In the genomic region with DNA sequence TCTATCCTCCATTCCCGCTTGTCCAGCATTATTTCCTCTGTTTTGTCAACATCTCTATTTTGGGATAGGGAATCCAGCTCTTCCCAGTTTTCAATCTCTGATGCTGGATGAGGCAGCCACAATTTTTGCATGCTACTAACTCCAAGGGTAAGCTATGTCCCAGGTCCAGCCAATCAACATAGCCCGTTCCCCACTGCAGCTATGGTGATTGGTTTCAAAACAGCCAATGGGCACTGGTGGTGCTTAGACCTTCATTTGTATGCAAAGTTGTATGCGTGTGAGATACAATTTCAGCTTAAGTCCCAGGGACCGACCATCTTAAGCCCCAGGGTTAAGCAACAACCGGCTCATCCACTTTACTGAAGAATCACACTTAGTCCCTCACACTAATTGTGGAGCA, we compare ENCODE assay signal across 30 mouse cellular contexts. TPM values are rescaled to one million over a fixed set of nuclear protein-coding genes. Genes with fewer than 3 reads are reported as not detected.
DNase-seq lines count a peak whose midpoint lies in the region; ATAC-seq lines count a peak whose summit lies in the region.
"Had no signal": no experiment of that assay in that cellular context is flagged by ENCODE, and none has a peak within 500 bp of the region (broad histone marks: within the 10 kb centered on the region; RNA-seq: fewer than 3 reads in every experiment).

No protein-coding gene starts in this region.

- no peak for ATAC-seq in embryonic facial prominence, embryonic 11.5 days (replicated peaks; ENCODE audit: insufficient number of reproducible peaks, low FRiP score, low TSS enrichment, low read depth)
- 0 out of 2 replicates have a peak, but pooled peaks have one; percentile 55 for ATAC-seq in midbrain, embryonic 11.5 days (ENCODE audit: low FRiP score)
- ATAC-seq in midbrain, embryonic 16.5 days, result no peak
- peak; percentile 57; the same call in 1 of the 2 replicates for ATAC-seq in embryonic facial prominence, embryonic 14.5 days (ENCODE audit: low read depth)
- ATAC-seq: CD4-positive, CD25-positive, alpha-beta regulatory T cell, adult 4 months; forebrain, embryonic 15.5 days; intestine, postnatal 0 days had no signal

- no peaks in the 10 kb centered on the region for H3K36me3 ChIP-seq in embryonic facial prominence, embryonic 11.5 days (replicated peaks; ENCODE audit: control insufficient read depth, insufficient read depth, low read depth, low read length)
- H3K36me3 ChIP-seq in embryonic facial prominence, embryonic 10.5 days (replicated peaks), result no peaks in the 10 kb centered on the region
- H3K36me3 ChIP-seq in midbrain, embryonic 11.5 days (ENCODE audit: control insufficient read depth, insufficient read depth, low read length), result no peaks in the 10 kb centered on the region
- no peaks in the 10 kb centered on the region for H3K36me3 ChIP-seq in midbrain, embryonic 16.5 days (ENCODE audit: control insufficient read depth, insufficient read depth, low read length)
- no peaks in the 10 kb centered on the region for H3K36me3 ChIP-seq in embryonic facial prominence, embryonic 14.5 days (ENCODE audit: control insufficient read depth, insufficient read depth, low read length)
- H3K36me3 ChIP-seq: forebrain, embryonic 15.5 days; hindbrain, embryonic 15.5 days; lung, embryonic 15.5 days; neural tube, embryonic 13.5 days had no signal

- H3K9me3 ChIP-seq in embryonic facial prominence, embryonic 11.5 days (replicated peaks; ENCODE audit: control insufficient read depth, low read length), result no peaks in the 10 kb centered on the region
- no peaks in the 10 kb centered on the region for H3K9me3 ChIP-seq in embryonic facial prominence, embryonic 10.5 days
- no peaks in the 10 kb centered on the region for H3K9me3 ChIP-seq in midbrain, embryonic 11.5 days (ENCODE audit: control insufficient read depth, low read length)
- no peaks in the 10 kb centered on the region for H3K9me3 ChIP-seq in midbrain, embryonic 16.5 days (replicated peaks; ENCODE audit: control insufficient read depth, low read length, poor library complexity, severe bottlenecking)
- no peaks in the 10 kb centered on the region for H3K9me3 ChIP-seq in embryonic facial prominence, embryonic 14.5 days (ENCODE audit: control insufficient read depth, low read length)
- H3K9me3 ChIP-seq: forebrain, embryonic 15.5 days; hindbrain, embryonic 15.5 days; lung, embryonic 15.5 days; neural tube, embryonic 13.5 days had no signal

- no peaks in the 10 kb centered on the region for H3K4me1 ChIP-seq in embryonic facial prominence, embryonic 11.5 days (ENCODE audit: control insufficient read depth, insufficient read depth, low read length)
- H3K4me1 ChIP-seq in embryonic facial prominence, embryonic 10.5 days, result peaks cover 3% of the 10 kb centered on the region; the same call in 1 of the 2 replicates
- H3K4me1 ChIP-seq in midbrain, embryonic 11.5 days (ENCODE audit: control insufficient read depth, insufficient read depth, low read length), result no peaks in the 10 kb centered on the region; the same call in 1 of the 2 replicates
- no peaks in the 10 kb centered on the region for H3K4me1 ChIP-seq in midbrain, embryonic 16.5 days (ENCODE audit: control insufficient read depth, insufficient read depth, low read length)
- no peaks in the 10 kb centered on the region for H3K4me1 ChIP-seq in embryonic facial prominence, embryonic 14.5 days (ENCODE audit: control insufficient read depth, insufficient read depth, low read length)
- H3K4me1 ChIP-seq: forebrain, embryonic 15.5 days; hindbrain, embryonic 15.5 days; lung, embryonic 15.5 days had no signal

- no peak overlapping the region for H3K9ac ChIP-seq in embryonic facial prominence, embryonic 11.5 days (replicated peaks; ENCODE audit: low read length)
- H3K9ac ChIP-seq in midbrain, embryonic 11.5 days (ENCODE audit: low read length), result no peak overlapping the region
- H3K9ac ChIP-seq in midbrain, embryonic 16.5 days (ENCODE audit: low read depth, low read length), result no peak overlapping the region
- no peak overlapping the region for H3K9ac ChIP-seq in embryonic facial prominence, embryonic 14.5 days (ENCODE audit: low read depth, low read length)
- H3K9ac ChIP-seq: forebrain, embryonic 15.5 days; hindbrain, embryonic 15.5 days; liver, embryonic 14.5 days; lung, embryonic 15.5 days; neural tube, embryonic 13.5 days had no signal

- H3K4me3 ChIP-seq in embryonic facial prominence, embryonic 11.5 days (ENCODE audit: low read depth, low read length), result no peak overlapping the region
- no peak overlapping the region for H3K4me3 ChIP-seq in embryonic facial prominence, embryonic 10.5 days
- H3K4me3 ChIP-seq in midbrain, embryonic 11.5 days (ENCODE audit: low read depth, low read length), result no peak overlapping the region
- no peak overlapping the region for H3K4me3 ChIP-seq in midbrain, embryonic 16.5 days (ENCODE audit: low read depth, low read length)
- H3K4me3 ChIP-seq in embryonic facial prominence, embryonic 14.5 days (ENCODE audit: low read depth, low read length), result no peak overlapping the region
- H3K4me3 ChIP-seq: erythroblast, embryonic 14.5 days; forebrain, embryonic 15.5 days; hindbrain, embryonic 15.5 days; lung, embryonic 15.5 days; neural tube, embryonic 13.5 days had no signal

- no peaks in the 10 kb centered on the region for H3K27me3 ChIP-seq in embryonic facial prominence, embryonic 11.5 days (ENCODE audit: control insufficient read depth, insufficient read depth, low read length)
- H3K27me3 ChIP-seq in embryonic facial prominence, embryonic 10.5 days (replicated peaks; ENCODE audit: low read depth, poor library complexity, severe bottlenecking), result no peaks in the 10 kb centered on the region
- H3K27me3 ChIP-seq in midbrain, embryonic 11.5 days (ENCODE audit: control insufficient read depth, insufficient read depth, low read length), result no peaks in the 10 kb centered on the region
- H3K27me3 ChIP-seq in midbrain, embryonic 16.5 days (ENCODE audit: control insufficient read depth, insufficient read depth, low read depth, low read length), result no peaks in the 10 kb centered on the region
- H3K27me3 ChIP-seq in embryonic facial prominence, embryonic 14.5 days (replicated peaks; ENCODE audit: control insufficient read depth, insufficient read depth, low read length), result no peaks in the 10 kb centered on the region
- H3K27me3 ChIP-seq: forebrain, embryonic 15.5 days; hindbrain, embryonic 15.5 days; lung, embryonic 15.5 days; neural tube, embryonic 13.5 days had no signal

- peak; percentile 21 for DNase-seq in embryonic facial prominence, embryonic 11.5 days (ENCODE audit: low spot score)
- no peak for DNase-seq in embryonic facial prominence, embryonic 10.5 days (ENCODE audit: low spot score)
- no peak for DNase-seq in midbrain, embryonic 11.5 days (ENCODE audit: low spot score, missing footprints)
- DNase-seq in ES-CJ7 (ENCODE audit: low read depth, low spot score), result peak; percentile 73
- peak; percentile 43 for DNase-seq in embryonic facial prominence, embryonic 14.5 days (ENCODE audit: low spot score)
- DNase-seq in adrenal gland, adult 8-10 months, result no peak
- no peak for DNase-seq in frontal cortex, postnatal 25 days (ENCODE audit: low spot score in 2 of 2)
- DNase-seq: adrenal gland, postnatal 25 days; cerebellum, adult 11-12 months; cerebellum, postnatal 25 days; gastrocnemius, postnatal 36 days; heart, postnatal 10 days; right cerebral cortex, postnatal 14 days; spleen, adult 18-20 months had no signal

- no peak overlapping the region for H3K27ac ChIP-seq in embryonic facial prominence, embryonic 11.5 days (replicated peaks; ENCODE audit: low read depth, low read length)
- H3K27ac ChIP-seq in embryonic facial prominence, embryonic 10.5 days (replicated peaks), result no peak overlapping the region
- H3K27ac ChIP-seq in midbrain, embryonic 11.5 days (ENCODE audit: low read depth, low read length), result no peak overlapping the region
- H3K27ac ChIP-seq in midbrain, embryonic 16.5 days (ENCODE audit: low read length), result no peak overlapping the region
- H3K27ac ChIP-seq in embryonic facial prominence, embryonic 14.5 days (replicated peaks; ENCODE audit: low read depth, low read length), result no peak overlapping the region
- H3K27ac ChIP-seq: forebrain, embryonic 15.5 days; hindbrain, embryonic 15.5 days; kidney, postnatal 0 days; liver, embryonic 14.5 days; lung, embryonic 15.5 days; neural tube, embryonic 13.5 days had no signal

- 69% methylated on average over 5 of the region's 5 CpGs for WGBS in embryonic facial prominence, embryonic 11.5 days
- WGBS in embryonic facial prominence, embryonic 10.5 days, result 61% methylated on average over 5 of the region's 5 CpGs
- WGBS in midbrain, embryonic 11.5 days, result 57% methylated on average over 5 of the region's 5 CpGs
- WGBS in midbrain, embryonic 16.5 days, result 44% methylated on average over 5 of the region's 5 CpGs
- WGBS in embryonic facial prominence, embryonic 14.5 days, result 55% methylated on average over 5 of the region's 5 CpGs

- no peak overlapping the region for H3K4me2 ChIP-seq in embryonic facial prominence, embryonic 11.5 days (ENCODE audit: low read depth, low read length)
- no peak overlapping the region for H3K4me2 ChIP-seq in midbrain, embryonic 11.5 days
- H3K4me2 ChIP-seq in midbrain, embryonic 16.5 days (ENCODE audit: low read length), result no peak overlapping the region
- no peak overlapping the region for H3K4me2 ChIP-seq in embryonic facial prominence, embryonic 14.5 days (ENCODE audit: low read depth, low read length)
- H3K4me2 ChIP-seq: forebrain, embryonic 15.5 days; heart, embryonic 11.5 days; lung, embryonic 15.5 days; neural tube, embryonic 13.5 days had no signal

RNA-seq across cellular contexts. Expression of gene Gm11032, which starts 3.1 kb away (rescaled TPM):
- not detected in 2 replicates for polyA plus RNA-seq in embryonic facial prominence, embryonic 11.5 days (2014; fragmentation: Nextera tagmentation; extraction: Ambion mirVana)
- not detected in 2 replicates for polyA plus RNA-seq in embryonic facial prominence, embryonic 10.5 days (2016; fragmentation: Nextera tagmentation; extraction: Ambion mirVana)
- polyA plus RNA-seq in midbrain, embryonic 11.5 days (2014; fragmentation: Nextera tagmentation; extraction: Ambion mirVana), result not detected in 2 replicates
- polyA plus RNA-seq in midbrain, embryonic 16.5 days (2015; fragmentation: Nextera tagmentation; extraction: Ambion mirVana), result not detected in 2 replicates
- not detected in 2 replicates for polyA plus RNA-seq in embryonic facial prominence, embryonic 14.5 days (2014; fragmentation: Nextera tagmentation; extraction: Ambion mirVana)
- total RNA-seq in adrenal gland, adult 8-10 months (2022), result not detected
- total RNA-seq: adrenal gland, postnatal 25 days; gastrocnemius, postnatal 36 days; heart, postnatal 10 days; layer of hippocampus, adult 18-20 months; layer of hippocampus, postnatal 25 days; left cerebral cortex, postnatal 10 days had no signal
- polyA plus RNA-seq: CD4-positive, CD25-positive, alpha-beta regulatory T cell, adult 4 months; erythroblast, embryonic 14.5 days; forebrain, embryonic 15.5 days; heart, embryonic 11.5 days; hindbrain, embryonic 15.5 days; intestine, postnatal 0 days; kidney, postnatal 0 days; limb, embryonic 14.5 days; liver, embryonic 14.5 days; lung, embryonic 15.5 days; neural tube, embryonic 13.5 days; thymus, postnatal 0 days had no signal

RNA-seq across cellular contexts. Expression of gene Ascc2, which starts 14.6 kb away (rescaled TPM):
- polyA plus RNA-seq in embryonic facial prominence, embryonic 11.5 days (2014; fragmentation: Nextera tagmentation; extraction: Ambion mirVana), result 36.6 and 37.0 TPM in 2 replicates
- 42.2 and 43.0 TPM in 2 replicates for polyA plus RNA-seq in embryonic facial prominence, embryonic 10.5 days (2016; fragmentation: Nextera tagmentation; extraction: Ambion mirVana)
- polyA plus RNA-seq in midbrain, embryonic 11.5 days (2014; fragmentation: Nextera tagmentation; extraction: Ambion mirVana), result 30.5 and 33.4 TPM in 2 replicates
- polyA plus RNA-seq in midbrain, embryonic 16.5 days (2015; fragmentation: Nextera tagmentation; extraction: Ambion mirVana), result 20.5 and 22.1 TPM in 2 replicates
- polyA plus RNA-seq in embryonic facial prominence, embryonic 14.5 days (2014; fragmentation: Nextera tagmentation; extraction: Ambion mirVana), result 27.8 and 31.4 TPM in 2 replicates
- 10 to 100 TPM; 51.6 to 58.6 (median 54.9) TPM for total RNA-seq in adrenal gland, adult 8-10 months (2022)

RNA-seq across cellular contexts. Expression of gene Mtmr3, which starts 28.3 kb away (rescaled TPM):
- polyA plus RNA-seq in embryonic facial prominence, embryonic 11.5 days (2014; fragmentation: Nextera tagmentation; extraction: Ambion mirVana), result 26.8 and 27.5 TPM in 2 replicates
- 28.2 and 29.2 TPM in 2 replicates for polyA plus RNA-seq in embryonic facial prominence, embryonic 10.5 days (2016; fragmentation: Nextera tagmentation; extraction: Ambion mirVana)
- 28.6 and 32.5 TPM in 2 replicates for polyA plus RNA-seq in midbrain, embryonic 11.5 days (2014; fragmentation: Nextera tagmentation; extraction: Ambion mirVana)
- 34.7 and 36.2 TPM in 2 replicates for polyA plus RNA-seq in midbrain, embryonic 16.5 days (2015; fragmentation: Nextera tagmentation; extraction: Ambion mirVana)
- polyA plus RNA-seq in embryonic facial prominence, embryonic 14.5 days (2014; fragmentation: Nextera tagmentation; extraction: Ambion mirVana), result 27.7 and 30.1 TPM in 2 replicates
- total RNA-seq in adrenal gland, adult 8-10 months (2022), result 10 to 100 TPM; 60.9 to 82.3 (median 74.2) TPM

Comparison
In these comparisons a context has a peak if more than half of its experiments do, and no peak if none do; other contexts are left out.
1. ATAC-seq: peak in midbrain, embryonic 11.5 days (single experiment) and embryonic facial prominence, embryonic 14.5 days (single experiment); none in embryonic facial prominence, embryonic 11.5 days (single experiment) and midbrain, embryonic 16.5 days (single experiment).
2. DNase-seq: peak in embryonic facial prominence, embryonic 11.5 days (single experiment), ES-CJ7 (single experiment) and embryonic facial prominence, embryonic 14.5 days (single experiment); none in embryonic facial prominence, embryonic 10.5 days (single experiment), midbrain, embryonic 11.5 days (single experiment), adrenal gland, adult 8-10 months (single experiment) and frontal cortex, postnatal 25 days (0 of 2).